Mouse (Mus musculus) left cerebral cortex, postnatal 10 days (tissue): Measurements from ENCODE around the gene Sowahb. TPM values are rescaled to one million over a fixed set of nuclear protein-coding genes. Genes with fewer than 3 reads are reported as not detected.

Experiments
- DNase-seq, 2 experiments: peaks; one replicate each; pipeline ENCODE4 v3.0.0; 2021 to 2022; ENCODE audit warnings: low spot score in 2 of 2, mixed read lengths in 1 of 2; ENCODE audit errors: extremely low spot score in 1 of 2
- intact Hi-C: fragments of 180-260 bp; cut with DNase I; formaldehyde crosslinking; loops from one replicate; pipeline ENCODE4 v1.15.1; 2025
- total RNA-seq, 2 experiments: library from RNA; stranded (reverse); gene quantifications; 2 replicates each; pipeline ENCODE4 v1.2.3; 2021

The Sowahb gene
- 1 to 10 TPM; 3.0 to 3.5 TPM for total RNA-seq

- intact Hi-C loops = no loop called here
- DNase-seq = peak in 1 of 2 experiments; percentile 51
These were observed at the start of gene Sowahb for GRCm38 (mm10) chr5:93044584-93045370. Gene Sowahb, minus strand, starts transcription at chr5:93045022.

GRCm38 (mm10) chr5:93093638-93094527 is 49.1 kb upstream of the Sowahb start:
- intact Hi-C loops = loop anchor here (2.0 to 5.0 kb wide), 2 partner anchors 38 to 69 kb away; no protein-coding TSS in a partner anchor
- DNase-seq = peak; percentile 47 to 68

- DNase-seq = peak; percentile 90 to 97
- intact Hi-C loops = loop anchor here (5.0 kb wide), 1 partner anchor 39 kb away; no protein-coding TSS in a partner anchor
These were observed 48.2 kb upstream of the Sowahb start, which contains the start of gene Sept11 for GRCm38 (mm10) chr5:93092857-93093622. Gene Sept11, plus strand, starts transcription at chr5:93093437.

DNA sequence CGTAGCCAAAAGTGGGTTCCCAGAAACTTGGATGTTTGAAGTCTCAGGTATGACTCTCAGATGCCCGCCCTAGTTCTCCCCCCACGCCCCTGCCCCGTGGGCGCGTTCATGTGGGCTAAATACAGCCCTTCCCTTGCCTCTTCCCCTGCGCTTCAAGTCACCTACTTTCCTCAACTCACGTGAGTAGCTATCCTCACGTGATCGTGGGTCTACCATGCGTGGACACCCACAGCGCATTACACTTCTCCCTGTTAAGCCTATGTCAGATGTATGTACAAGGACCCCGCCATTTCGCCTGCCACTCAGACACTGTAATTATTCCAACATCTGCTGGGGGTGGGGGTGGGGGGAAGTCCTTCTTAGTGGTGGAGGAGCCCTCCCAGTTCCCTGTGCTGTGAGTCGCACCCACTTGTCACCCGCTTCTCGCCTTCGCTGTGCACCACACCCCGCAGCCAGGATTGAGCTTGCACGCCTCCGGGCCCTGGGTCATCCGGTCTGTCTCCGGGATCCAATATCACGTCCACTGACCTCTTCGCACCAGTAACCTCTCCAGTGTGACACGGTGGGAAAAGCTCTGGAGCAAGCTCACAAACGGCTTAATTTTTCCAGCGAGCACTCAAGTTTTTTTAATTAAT is 47.4 kb upstream of the Sowahb start:
- DNase-seq = peak; percentile 39 to 62
- intact Hi-C loops = loop anchor here (5.0 kb wide), 1 partner anchor 40 kb away; no protein-coding TSS in a partner anchor

- DNase-seq = no peak
- intact Hi-C loops = loop anchor here (5.0 kb wide), 1 partner anchor 41 kb away; no protein-coding TSS in a partner anchor
These were observed 46.4 kb upstream of the Sowahb start for GRCm38 (mm10) chr5:93091266-93091665.

DNA sequence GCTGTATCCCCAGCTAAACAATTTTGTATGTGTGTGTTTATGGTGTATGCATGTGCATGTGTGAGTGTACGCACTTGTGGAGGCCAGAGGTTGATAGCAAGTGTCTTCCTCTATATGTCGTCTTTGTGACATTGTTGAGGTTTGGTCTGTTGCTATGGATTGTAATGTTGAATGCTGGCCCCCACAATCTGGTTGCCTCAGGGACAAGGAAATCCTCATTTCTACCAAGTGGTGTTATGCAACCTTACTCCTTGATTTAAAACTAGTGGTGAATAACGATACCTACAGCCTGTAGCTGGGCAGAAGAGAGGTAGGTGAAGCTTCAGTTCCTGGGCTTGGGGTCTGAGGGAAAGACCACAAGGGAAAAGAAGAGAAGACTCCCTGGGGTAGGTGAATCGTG is 41.1 kb upstream of the Sowahb start:
- intact Hi-C loops = no loop called here
- DNase-seq = no peak

DNA sequence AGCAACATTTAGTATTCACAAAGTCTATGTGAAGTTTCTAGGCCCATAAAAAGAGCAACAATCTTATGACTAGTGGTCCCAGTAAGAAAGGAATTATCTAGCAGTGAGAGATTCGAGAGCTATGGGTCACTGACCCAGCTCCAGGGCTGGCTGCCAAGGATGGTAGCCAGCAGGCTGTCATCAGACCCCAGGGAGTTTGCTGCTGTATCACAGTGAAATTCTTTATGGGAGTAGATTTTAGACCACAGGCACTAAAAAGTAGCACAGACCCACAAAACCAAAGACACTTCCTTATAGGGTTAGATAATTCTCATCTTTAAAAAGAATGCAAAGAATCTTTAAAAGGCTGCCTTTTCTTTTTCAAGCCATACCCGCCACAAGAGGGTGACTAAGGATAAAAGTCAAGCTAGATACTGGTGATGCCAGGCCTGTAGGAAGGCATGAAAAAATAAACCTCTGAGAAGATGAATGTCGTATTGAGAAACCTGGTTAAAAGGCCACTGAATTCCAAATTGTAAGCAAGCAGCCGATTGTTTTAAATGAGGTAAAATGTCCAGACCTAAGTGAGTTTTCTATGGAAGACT is 40.3 kb upstream of the Sowahb start:
- intact Hi-C loops = no loop called here
- peak in 1 of 2 experiments; percentile 52 for DNase-seq

DNA sequence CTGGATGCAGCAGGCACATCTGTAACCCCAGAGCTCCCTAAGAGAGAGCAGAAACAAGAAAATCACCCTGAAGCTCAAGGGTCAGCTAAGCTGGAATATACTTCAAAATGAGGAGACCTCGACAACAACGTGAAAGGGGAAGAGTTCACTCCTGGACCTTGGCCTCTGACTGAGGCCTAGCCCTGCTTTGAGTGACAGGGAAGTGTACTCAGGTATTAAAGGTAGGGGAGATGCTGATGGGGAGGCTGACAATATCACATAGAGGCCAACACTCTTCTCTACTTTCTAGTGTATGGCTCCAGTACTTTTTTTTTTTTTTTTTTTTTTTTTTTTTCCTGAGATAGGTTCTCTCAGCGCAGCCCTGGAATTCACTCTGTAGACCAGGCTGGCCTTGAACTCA is 34.8 kb upstream of the Sowahb start:
- DNase-seq = no peak
- intact Hi-C loops = no loop called here

- intact Hi-C loops = no loop called here
These were observed 33.0 kb upstream of the Sowahb start for GRCm38 (mm10) chr5:93077661-93078323.

GRCm38 (mm10) chr5:93060865-93061264 is 16.0 kb upstream of the Sowahb start:
- intact Hi-C loops = no loop called here
- no peak for DNase-seq

More at GRCm38 (mm10) chr5:93077661-93078323, 33.0 kb upstream of the Sowahb start:
- no peak for DNase-seq

DNA sequence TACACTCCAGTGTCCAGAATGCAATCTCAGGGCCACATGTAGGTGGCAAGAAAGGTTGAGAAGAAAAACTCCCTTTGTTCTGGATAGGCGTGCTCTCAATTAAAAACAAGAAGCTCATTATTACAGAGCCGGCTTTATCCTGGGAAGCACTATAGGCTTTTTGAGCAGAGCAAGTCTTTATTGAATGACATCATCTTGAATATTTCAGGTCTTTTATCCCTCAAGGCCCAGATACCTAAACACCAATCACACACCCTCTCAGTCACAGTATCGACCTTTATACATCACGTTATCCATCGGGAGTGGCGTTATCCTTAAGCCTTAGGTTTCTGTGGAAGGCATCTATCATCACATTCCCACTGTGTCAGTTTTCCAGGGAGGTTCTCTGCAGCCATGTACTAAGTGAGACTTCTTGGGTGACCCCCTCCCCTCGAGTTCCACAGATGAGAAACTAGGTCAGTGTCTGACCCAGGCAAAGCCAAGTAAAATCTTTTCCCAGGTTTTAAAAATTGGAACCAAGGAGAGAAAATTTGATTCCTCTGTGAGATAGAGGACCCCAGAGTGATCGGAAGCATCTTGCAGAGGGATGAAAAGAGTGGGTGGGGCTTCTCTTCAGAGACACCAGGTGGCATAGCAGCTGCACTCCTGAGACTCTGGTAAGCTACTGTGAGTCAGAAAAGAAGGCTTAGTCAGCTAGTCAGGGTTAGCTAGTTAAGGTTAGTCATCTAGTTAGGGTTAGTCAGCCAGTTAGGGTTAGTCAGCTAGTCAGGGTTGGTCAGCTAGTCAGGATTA is 9.0 kb upstream of the Sowahb start:
- intact Hi-C loops = no loop called here
- no peak for DNase-seq

- DNase-seq = no peak
- intact Hi-C loops = no loop called here
These were observed 7.1 kb upstream of the Sowahb start for GRCm38 (mm10) chr5:93051951-93052350.

- intact Hi-C loops = no loop called here
- no peak for DNase-seq
These were observed 6.2 kb upstream of the Sowahb start for GRCm38 (mm10) chr5:93051041-93051440.

DNA sequence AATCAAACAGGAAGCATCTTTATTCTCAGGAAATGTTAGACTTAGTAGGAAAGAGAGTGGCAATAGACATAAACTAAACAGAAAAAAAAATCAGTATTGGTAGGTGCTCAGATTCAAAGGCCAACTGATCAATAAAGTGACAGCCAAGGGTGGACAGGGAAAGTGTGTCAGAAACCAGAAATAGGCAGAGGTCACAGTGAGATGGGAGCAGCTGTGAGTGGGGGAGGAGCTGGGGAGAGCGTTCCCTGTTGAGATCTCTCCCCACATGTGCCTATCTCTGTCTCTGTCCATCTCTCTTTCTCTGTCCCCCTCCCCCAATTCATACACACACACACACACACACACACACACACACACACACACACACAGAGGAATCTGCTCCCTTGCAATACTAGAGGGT is 5.1 kb upstream of the Sowahb start:
- DNase-seq = no peak
- intact Hi-C loops = no loop called here

DNA sequence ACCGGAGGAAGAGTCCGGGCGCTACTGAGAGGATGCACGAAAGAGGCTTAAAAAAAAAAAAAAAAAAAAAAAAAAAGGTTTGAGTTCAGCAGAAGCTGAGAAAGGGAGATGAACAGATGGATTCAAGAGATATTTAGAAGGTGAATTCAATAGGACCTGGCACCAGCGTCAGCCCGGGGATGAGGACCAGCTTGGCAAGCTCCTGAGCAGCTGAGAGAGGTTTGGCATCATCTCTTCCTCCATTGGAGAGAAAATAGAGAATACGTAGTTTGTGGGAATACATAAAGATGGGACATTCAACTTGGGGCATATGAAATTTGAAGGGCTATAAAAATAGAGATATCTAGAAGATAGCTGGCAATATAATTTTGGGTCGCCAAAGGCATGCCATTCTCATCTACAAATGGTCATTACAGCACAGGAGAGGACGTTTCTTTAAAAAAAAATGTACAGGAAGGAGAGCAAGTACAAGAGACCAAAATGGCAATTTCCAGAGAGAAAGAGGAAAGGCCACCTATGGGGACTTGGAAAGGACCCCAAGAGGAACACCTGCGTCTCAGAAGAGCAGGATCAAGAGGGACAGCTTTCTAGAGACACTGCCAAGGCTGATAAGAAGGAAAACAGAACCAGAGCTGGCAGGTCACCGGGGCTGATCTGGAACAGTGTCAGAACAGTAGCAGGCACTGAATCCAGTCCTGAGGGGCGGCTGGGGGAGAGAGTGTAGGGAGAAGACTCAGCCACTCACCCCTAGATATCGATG is 3.8 kb upstream of the Sowahb start:
- intact Hi-C loops = no loop called here
- no peak for DNase-seq

DNA sequence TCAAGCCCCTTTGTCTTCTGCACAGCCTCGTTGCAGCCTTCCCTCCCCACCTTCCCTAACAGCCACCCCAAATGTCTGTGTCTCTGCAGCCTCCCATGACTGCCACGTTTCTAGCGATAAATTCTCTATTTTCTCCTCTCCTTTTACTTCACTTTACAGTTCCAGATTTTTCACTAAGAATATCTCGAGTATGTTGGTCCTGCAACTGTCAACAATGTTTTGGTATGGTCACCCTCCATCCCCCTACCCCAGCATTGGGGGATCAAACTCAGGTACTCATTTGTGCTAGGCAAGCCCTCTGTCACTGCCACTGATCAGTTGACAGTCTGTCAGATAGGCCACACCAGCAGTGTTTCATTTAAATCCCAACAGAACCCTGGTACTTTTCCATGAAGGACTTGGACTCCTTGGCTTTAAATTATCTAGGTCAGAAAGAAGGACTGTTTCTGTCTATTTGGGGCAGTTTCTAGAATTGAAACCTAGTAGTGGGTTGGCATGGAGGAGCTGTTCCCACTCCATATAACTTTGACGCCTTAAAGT is 1.6 kb upstream of the Sowahb start:
- DNase-seq = no peak
- intact Hi-C loops = no loop called here
